Mouse (Mus musculus) ovary, postnatal 10 days (tissue): ENCODE results near the gene Rora.

Experiments used
- DNase-seq: peaks from one replicate; pipeline ENCODE4 v3.0.0; 2022; ENCODE audit warnings: low spot score

The Rora gene

DNA sequence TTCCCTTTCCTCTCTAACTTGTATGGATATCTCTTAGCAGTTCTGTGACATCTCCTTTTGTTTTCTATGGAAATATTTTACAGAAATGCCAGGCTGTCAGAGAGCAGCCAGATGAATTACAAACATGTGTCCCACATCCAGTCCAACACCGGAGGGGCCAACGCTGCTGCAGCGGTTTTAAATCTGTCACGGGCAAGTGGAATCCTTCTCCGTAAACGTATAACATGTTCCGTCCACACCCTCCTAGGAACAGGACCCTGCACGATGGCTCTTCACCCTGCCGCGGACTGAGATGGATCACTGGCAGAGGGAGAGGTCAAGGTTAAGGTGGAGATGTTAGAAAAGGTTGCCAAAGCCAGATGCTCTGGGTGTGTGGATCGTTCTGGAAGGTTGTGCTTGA, 237.8 kb downstream of the Rora start:
- no peak for DNase-seq

DNA sequence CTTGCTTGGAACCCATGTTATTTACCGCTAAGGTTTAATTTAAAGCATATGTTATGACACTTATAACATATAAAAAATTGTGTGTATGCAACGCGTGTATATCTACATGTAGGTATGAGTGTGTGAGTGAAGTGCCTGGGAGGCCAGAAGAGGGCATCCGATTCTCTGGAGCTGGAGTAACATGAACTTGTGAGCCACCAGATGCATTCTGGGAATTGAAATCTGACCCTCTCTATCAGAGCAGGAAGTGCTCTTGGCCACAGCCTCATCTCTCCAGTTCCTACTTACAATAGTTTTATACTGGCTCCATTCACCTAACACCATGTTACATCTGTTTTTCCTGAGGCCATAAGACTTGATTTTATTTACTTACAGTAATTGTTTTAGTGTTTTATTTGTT, 238.8 kb downstream of the Rora start:
- DNase-seq = no peak

DNA sequence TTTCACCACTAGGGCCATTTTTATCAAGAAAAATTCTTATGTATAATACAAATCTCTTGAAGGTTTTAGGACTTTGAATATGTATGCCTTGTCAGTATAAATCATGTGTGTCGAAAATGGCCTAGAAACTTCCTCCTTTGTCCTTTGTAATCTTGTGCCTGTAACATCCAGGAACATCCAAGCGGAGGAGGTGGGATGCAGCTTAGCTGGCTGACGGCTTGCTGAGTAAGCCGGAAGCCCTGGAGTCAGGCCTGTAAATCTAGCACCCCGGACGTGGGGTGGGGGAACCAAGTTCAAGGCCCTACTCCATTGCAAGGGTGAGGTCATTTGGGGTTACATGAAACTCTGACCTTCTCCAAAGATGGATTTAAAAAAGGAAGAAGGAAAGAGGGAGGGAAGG, 239.3 kb downstream of the Rora start:
- no peak for DNase-seq

DNA sequence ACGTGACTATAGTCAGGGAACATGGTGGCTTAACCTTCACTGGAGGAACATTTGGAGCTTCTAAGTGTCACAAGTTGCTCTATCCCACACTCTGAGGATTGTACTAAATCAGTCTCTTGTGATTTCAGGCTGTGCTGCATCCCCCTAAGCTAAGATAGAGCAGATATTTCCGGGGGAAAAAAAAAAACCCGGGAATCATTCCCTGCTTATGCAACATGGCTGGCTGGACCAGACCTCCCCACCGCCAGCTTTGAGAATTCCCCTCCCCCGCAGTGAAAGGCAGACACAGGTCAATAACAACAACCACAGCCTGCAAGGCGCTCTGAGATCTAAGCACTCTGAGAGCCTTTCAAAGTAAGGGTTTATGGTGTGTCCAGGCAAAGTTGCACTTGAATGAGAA, 244.7 kb downstream of the Rora start:
- DNase-seq = no peak

DNA sequence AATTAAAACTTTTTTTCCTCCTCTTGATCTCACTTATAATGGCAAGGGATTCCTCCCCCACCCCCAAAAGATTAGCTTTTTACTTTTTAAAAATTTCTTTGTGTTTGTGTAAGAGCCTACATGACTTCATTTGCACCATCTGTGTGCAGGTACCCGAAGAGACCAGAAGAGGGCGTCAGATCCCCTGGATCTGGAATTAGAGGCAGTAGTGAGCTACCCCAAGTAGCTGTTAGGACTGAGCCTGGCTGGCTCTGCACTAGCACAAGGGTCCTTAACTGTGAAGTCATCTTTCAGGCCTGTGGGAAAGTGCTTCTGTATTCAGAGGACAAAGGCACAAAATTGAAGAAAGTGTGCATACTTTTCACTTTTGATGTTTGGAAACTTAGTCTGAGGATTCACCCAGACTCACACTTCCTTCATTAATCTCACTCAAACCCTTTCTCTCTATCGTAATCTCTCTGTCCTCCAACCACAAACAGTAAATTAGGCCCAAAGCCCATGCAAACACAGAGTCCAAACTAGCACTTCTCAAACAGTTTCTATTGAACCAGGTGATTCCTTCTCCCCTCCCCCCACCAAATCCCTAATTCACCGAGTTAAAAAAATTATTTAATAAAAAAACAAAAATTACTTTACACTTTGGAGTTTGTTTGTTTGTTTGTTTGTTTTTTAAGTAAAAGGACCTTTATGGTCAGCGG, 246.1 kb downstream of the Rora start:
- no peak for DNase-seq

DNA sequence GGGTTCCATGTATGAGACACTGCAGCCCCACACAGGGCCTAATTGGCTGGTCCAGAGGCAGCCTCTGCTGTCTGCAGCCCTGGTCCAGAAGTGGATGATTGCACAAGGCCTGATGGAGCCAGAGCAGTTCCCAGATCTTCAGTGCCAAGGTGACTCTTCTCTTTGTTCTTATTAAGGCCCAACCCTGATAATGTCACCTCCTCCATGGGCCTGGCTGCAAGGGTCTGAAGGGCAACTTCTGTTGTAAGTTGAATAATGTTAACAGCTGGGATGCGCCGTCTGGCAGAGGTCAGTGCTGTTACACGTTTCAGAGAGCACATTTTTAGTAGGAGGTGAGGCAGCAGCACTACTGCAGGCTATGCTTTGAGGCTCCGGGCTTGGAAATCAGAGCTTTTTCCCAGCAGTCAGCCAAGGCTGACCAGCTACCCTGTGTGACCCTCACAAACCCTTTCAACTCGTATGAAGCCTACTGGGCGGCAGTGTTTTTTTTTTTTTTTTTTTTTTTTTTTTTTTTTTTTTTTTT, 252.8 kb downstream of the Rora start:
- no peak for DNase-seq

DNA sequence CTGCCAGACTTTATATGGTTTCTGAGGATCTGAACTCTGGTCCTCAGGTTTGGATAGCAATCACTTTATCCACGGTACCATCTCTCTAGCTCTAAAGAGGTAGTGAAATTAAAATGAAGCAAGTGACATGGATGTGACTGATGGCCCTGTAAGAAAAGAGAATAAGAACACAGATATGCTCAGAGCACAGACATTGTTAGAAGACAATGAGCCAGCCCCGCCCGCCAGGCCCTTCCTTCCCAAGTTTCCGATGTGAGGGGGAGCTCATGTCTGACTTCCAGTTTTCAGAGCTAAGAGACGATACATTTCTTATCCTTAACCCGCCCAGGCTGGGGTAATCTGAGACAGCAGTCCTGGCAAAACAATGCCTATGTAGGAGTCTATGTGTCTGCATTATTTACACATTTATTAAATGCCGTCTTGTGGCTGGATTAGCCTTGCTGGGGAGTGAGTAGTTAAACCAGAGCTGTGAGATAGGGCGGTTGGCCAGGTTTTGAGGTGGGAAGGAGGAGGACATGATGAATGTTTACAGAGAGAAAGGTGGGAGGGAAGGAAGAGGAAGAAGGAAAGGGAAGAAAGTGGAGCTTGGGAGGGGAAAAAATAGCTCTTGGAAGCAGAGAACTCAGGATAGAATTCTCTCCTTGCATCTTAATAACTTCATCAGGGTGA, 259.0 kb downstream of the Rora start:
- DNase-seq = no peak

DNA sequence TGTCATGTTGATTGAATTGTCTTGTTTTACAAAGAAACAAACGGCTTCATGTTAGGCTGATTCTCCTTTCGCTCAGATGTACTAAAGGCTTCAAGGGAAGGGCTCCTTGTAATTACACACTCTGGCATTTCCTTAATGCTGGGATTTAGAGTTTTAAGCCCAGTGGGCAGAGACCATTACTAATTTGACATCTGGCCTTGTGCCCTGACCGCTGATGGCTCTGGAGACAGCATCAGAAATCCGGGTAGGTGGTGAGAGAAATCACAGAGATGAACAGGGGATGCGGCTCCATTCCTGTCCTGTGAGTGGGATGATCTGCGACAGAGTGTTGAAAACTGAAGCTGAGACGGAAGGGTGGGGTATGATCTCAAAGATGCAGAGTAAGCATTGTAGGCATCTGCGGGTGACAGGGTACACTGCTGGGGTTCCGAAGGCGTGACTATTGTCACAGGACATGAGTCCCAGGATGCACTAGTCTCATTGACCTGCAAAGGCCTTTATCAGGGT, 259.7 kb downstream of the Rora start:
- DNase-seq = no peak

DNA sequence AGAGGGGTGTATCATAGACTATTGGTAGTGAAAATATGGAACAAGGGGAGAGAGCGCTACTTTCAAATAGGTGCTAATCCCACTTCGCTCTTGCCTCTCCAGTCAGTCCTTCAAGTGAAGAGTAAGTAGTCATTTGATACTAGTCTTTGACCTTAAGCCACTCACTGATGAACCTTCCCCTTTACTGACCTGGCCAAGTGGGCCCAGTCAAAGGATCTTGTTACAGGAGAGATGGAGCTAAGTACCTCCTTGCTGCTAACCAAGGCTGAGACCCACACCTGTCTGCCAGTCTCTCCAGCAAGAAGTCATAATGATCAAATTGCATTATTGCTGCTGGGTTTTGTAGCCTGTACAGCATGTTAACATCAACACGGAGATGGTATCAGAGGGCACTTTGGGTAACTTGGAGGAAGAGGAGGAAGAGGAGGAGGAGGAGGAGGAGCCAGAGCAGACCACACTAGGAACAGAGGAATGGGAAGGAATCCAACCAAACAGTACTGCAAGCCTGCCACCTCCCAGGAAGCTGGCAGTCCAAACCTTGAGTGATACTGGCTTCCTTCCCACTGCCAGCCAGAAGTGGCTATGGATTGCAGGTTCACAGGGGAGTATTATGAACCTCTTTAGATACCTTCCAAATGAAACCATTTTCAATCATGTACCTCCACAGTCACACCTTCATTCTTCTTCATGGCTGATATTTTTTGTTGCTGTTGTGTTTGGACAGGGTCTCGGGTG, 261.1 kb downstream of the Rora start:
- no peak for DNase-seq

DNA sequence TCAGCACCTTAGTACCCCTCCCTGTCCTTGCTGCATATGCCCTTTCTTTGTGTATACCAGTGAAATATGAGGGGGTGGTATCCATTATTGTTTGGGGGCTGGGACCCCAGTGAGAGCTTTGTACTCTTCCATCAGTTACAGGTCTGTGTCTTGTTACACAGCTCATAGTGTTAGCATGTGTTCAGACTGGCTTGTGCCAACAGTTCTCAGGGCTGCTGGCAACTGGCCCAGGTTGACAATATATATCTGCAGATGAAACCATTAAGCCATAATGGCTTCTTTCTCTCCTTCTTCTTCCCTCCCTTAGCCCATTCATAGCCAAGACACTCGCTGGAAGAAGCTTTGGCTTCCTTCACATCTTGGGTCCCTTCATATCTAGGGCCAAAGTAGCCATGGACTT, 263.2 kb downstream of the Rora start:
- no peak for DNase-seq

DNA sequence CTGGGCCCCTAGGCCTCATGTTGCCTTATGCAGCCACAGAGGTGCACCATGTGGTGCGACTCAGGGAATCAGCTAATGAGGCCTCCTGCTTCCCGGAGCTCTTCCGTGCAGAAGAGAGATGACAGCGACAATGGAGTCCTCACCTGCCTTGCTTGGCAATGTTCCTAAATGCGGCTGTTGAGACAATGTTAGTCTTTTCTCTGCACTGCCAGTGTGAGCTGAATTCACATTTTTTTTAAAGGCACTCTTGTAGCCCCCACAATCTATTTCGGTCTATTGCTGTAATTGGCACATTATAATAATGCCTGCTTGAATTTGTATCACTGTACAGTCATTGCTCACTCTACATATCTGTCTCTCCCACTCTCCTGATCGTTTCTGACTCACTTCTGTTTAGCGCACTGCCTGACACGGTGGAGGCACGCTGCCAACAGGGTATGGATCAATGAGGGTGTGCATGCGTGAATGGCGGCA, 269.6 kb downstream of the Rora start:
- no peak for DNase-seq

DNA sequence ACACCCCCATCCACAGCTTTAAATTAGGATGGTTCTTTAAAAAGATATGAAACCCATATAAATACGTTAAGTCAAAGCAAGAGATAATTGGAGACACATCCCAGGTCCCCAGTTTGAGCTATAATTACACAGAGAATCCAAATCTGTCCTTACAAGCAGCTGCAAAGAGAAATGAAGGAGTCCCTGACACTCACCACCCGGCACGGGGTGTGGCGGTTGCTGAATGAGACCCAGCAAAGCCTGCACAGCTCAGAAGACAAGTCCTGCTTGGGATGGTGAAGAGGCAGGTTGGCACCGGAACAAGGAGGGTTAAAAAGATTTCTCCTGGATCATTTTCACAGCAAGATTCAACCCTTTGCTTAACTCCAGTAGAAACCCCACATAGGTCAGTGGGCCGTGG, 272.8 kb downstream of the Rora start:
- DNase-seq = no peak

DNA sequence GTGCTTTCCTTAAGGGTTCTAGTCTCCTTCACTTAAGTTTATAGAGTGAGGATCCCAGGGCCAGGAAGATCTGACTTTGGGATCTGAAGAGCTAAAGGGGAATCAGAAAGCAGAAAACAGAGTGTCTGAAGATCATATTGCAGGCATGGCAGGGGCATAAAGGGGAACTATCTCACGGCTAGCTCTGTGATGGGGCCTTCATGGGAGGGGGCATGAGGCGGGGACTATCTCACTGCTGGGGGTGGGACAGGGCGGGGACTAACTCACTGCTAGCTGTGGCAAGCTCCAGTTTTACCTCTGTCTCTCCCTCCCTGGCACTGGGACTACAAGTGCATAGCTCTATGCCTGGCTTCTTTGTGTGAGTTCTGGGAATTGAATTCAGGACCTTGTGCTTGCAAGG, 279.6 kb downstream of the Rora start:
- no peak for DNase-seq

DNA sequence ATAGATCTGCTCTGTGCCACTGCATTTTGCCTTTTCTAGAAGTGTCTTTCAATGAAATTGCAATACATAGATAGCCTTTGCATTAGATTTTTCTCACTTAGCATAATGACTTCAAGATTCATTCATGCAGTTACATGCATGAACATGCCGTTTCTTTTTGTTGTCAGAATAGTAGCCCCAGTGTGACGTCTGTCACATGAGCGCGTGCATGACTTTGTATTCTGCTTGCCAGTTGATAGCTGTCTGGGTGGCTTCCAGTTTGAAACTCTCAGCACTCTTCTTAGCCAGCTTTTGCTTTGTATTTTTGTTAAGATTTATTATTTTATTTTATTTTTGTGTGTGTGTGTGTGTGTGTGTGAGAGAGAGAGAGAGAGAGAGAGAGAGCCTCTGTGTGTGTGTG, 280.7 kb downstream of the Rora start:
- DNase-seq = no peak

DNA sequence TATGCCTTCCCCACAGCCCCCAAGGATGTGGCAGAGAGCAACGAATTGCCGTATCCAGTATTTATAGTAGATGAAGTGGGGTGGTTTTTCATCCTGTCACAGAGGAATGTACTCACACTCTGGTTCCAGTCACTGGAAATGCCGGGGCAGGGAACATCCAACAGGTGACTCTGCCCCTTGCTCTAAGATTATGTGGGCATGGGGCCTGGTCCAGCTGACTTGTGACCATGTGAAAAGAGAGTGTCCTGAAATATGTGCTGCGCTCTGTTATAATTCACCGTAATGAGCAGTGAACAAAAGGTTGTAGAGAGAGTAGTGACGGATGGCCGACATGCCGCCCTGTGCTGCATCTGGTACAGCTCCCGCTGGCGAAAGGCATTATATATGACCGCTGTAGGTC, 282.0 kb downstream of the Rora start:
- no peak for DNase-seq

DNA sequence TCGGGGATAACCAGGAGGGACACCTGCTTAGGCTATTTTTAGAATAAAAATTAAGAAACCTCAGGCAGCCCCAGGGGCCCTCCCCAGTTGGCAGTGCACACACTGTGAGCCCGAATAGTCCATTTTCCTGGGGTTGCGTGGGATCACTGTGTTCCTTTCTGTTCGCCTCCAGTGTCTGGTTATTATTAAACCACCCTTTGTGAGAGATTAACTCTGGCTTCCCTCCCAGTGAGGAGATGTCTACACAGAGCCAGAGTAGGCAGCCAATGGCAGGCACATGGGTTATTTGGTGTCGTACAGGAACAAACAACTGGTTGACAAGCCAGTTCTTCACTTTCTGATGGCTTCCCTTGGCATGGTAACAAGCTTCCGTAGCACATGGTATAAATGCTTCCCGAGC, 287.5 kb downstream of the Rora start:
- DNase-seq = no peak

DNA sequence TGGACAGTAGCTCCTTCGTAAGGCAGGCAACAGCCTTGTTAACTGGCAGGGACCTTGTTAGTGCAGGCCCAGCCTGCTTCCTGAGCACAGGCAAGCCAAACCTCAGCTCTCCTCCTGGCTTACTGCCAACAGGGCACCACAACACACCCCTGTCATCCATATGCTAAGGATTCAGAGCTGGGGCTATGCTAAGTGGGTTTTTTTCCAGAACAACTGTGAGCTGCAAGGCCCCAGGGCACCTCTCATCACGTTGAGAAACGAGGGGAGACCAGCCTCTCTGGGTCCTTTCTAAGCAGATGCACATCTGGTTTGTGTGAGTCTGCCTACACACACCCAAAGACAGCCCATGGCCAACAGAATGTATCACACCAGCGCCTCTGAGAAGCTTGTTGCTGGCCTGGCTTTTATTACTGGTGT, 289.0 kb downstream of the Rora start:
- DNase-seq = no peak

DNA sequence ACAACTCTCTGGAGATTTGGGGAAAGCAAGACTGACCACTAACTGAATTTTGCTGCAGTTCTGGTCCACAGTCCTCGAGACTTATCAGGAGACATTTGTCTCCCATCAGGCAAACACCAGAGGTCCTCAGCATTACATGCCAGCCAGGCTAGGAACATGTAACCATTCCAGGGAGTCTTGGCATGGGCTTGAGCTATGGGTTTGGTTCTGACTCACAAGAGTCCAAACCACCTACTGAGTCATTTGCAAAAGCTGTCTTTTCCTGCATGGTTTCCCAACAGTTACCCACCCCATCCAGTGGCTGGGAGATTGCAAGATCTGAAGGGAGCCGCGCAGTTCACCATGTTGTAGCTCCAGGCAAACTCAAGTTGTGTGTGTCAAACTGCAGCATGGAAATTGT, 290.4 kb downstream of the Rora start:
- no peak for DNase-seq

DNA sequence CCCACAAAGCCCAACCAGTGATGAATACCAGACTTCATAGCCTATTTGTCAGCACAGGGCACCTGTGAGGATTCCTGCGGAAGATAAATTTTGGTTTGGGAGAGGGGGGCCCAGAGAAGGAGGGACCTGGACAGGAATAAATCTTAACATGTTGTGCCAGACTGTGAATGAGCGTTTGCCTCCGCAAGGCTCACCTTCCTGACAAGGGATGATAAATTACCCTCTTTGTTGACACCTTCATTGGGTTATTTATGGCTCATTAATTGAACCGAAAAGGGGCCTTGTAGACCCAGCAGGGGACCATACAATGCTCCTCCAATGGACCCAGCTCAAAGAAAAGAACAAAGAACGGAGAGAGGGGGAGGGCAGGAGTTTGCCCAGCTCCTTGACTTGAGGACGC, 294.1 kb downstream of the Rora start:
- DNase-seq = no peak

DNA sequence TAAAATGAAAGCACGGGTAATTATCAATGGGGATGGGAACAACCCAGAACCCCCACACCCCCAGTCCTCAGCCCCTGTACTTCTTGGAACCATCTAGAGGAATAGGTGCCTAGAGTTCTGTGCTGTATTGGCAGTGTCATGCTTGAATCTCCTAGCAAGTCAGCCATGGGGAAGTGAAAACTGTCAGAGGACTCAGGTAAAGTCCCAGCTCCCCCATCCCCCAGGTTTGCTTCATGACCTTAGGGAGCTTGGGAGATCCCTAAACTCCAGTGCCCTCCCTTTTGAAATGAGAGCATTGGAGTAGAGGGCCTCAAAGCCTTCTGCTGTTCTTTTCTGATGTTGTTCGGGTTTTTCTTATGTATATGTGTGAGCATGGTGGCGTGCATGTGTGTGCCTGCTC, 294.6 kb downstream of the Rora start:
- no peak for DNase-seq

DNA sequence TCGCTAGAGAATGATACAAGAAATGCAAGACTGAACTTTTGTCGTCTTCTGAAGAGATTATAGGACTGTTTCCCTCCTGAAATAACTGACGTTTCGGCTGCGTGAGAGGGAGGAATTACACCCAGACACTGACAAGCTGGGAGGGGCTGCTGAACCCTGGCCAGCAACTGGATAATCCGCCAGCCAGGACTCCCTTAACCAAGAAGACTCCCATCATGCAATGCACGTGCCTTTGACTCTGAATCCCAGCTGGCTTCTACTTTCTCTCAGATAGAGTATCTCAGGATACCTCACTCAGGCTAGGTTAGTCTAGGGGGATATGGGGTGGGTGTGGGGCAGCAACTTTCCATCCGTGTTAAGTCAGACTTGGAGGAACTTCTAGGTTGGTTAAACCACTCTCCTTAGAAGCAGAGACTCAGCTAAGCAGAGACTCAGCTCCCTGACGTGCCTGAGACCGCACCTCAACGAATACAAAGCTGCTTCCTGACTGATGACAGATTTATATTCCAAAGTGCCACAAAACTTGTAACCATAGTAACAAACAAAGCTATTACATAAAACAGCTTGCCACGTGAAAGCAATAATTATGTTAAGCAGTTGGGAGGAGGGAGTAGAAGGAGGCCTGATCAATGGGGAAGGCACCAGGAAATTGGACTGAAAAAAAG, 302.8 kb downstream of the Rora start:
- DNase-seq = no peak

DNA sequence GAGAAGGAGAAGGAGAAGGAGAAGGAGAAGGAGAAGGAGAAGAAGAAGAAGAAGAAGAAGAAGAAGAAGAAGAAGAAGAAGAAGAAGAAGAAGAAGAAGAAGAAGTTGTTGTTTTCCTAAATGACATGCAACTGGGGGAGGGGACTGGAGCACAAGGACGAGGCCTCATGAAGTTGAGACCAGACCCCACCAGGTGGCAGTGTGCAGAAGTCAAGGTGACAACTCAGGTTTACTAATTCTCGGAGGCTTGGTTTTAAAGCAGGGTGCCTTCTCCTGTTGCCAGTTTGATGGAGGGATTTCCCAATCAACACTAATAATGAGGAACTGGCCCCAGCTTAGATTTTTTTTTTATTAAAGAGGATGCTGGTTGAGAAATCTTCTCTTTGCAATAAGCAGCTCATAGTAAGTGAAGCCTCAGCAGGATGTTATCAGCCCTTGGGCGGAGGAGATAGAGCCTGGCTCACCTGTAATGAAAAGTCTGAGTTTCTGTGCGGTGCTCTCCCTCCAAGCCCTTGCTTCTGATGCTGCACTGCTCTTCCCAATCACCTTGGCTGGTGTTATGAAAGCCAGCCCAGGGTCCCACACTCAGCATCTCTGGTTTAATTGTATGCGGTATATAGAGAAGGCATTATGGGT, 303.5 kb downstream of the Rora start:
- no peak for DNase-seq
